Mouse (Mus musculus): ENCODE data around the gene Wnt2b. TPM values are rescaled to one million over a fixed set of nuclear protein-coding genes. Genes with fewer than 3 reads are reported as not detected.

Wnt2b gene
- total RNA-seq, 1 experiment from 2014 or later: not detected

DNA sequence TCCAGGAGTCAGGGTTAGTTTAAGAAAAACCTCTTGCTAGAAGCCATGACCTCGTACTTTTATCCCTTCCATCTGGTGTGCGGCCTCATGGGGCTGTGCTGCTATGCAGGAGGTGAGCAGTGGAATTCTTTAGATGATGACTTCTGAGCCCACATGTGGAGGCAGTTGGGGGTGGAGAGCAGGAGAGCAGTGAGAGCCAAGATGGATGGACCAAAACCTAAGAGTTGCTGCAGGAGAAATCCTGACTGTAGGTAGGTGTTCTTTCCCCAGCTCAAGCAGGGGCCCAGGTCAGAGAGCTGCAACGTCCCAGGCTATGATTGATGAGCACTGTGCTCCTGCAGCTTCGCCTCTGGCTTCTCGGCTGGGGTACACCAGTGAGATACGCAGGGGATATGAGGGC is 21.0 kb downstream of the Wnt2b start:
- ATAC-seq (replicated peaks in 1 of 2; ENCODE audit: insufficient read depth in 1 of 2, low FRiP score in 2 of 2, low TSS enrichment in 1 of 2, low read depth in 1 of 2, poor library complexity in 2 of 2, severe bottlenecking in 2 of 2): no peak

DNA sequence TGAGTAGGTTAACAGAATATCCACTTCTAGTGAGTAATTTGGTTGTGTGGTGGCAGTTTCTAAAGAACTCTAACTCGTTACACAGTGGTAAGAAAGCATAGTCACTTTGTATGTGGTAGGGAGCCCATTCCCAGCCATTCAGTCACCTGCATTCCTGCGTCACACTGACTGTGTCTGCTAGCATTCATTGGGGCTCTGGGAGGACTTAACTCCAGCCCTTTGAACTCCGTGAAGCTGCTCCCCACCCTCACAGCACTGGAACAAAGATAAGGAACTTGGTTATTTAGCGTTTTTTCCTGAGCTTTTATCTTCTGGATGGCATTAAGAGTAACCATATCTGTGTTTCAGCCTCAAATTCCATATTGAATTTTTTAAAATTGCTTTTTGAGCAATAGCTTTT is 23.4 kb downstream of the Wnt2b start:
- ATAC-seq (replicated peaks in 1 of 2; ENCODE audit: insufficient read depth in 1 of 2, low FRiP score in 2 of 2, low TSS enrichment in 1 of 2, low read depth in 1 of 2, poor library complexity in 2 of 2, severe bottlenecking in 2 of 2): no peak

DNA sequence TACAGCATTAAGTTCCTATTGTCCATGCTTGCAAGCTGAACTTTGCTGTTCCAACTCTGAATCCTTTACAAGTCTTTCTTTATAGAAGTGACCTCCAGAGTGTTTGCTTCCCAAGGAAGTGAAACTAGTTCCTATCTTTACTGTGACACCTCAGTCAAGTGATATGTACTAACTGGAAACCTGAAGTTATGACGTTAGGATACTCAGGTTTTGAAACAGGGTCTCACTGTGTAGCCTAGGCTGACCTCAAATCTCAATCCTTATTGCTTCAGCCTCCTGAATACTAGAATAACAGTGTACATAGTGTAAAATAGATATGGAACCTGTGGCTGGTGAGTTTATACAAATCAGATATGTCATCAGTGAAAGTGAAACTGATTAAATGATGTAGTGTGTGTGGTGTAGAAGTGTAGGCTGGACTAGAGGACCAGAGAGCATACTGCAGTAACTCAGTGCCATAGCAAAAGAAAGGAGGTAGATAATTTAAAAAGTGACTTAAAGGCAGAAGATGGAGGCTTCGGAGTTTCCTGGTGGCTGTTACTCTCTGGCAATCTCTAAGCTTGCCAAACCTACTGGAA is 23.9 kb downstream of the Wnt2b start:
- no peak for ATAC-seq (replicated peaks in 1 of 2; ENCODE audit: insufficient read depth in 1 of 2, low FRiP score in 2 of 2, low TSS enrichment in 1 of 2, low read depth in 1 of 2, poor library complexity in 2 of 2, severe bottlenecking in 2 of 2)

DNA sequence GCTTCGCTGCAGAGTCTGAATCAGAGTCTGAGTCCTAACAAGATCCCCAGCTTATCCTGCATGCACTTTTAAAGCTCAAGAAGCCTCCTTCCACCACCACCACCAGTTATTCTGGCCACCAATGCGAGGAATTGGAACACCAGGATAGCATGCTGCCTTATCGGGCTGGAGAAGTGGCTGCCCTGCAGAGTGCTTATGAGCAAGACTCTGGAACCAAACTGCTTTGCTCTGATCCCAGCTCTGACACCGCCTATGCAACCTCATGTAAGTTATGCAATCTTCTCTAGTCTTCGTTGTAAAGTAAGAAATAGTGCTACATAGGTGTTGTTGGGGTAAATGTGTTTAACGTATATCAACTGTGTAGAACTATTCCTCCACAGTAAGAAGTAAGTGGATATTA is 32.3 kb downstream of the Wnt2b start:
- no peak for ATAC-seq (replicated peaks in 1 of 2; ENCODE audit: insufficient read depth in 1 of 2, low FRiP score in 2 of 2, low TSS enrichment in 1 of 2, low read depth in 1 of 2, poor library complexity in 2 of 2, severe bottlenecking in 2 of 2)

DNA sequence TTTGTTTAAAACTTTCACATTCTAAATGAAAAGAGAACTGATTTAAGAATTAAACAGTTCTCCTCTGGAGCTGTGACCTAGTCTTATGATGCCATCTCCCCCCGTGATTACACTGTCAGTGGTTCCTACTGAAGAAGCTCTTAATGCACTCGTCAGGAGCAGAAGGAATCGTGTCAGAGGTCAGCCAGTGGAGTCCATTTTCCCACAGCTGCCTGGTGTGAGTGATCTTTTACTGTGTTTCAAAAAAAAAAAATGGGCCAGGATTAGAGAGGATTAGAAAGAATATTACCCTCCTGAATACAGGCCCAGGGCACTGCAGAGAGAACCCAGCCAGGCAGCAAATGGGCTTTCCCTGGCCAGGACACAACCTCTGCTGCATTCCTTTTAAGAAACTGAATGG is 46.7 kb downstream of the Wnt2b start:
- no peak for ATAC-seq (replicated peaks in 1 of 2; ENCODE audit: insufficient read depth in 1 of 2, low FRiP score in 2 of 2, low TSS enrichment in 1 of 2, low read depth in 1 of 2, poor library complexity in 2 of 2, severe bottlenecking in 2 of 2)

DNA sequence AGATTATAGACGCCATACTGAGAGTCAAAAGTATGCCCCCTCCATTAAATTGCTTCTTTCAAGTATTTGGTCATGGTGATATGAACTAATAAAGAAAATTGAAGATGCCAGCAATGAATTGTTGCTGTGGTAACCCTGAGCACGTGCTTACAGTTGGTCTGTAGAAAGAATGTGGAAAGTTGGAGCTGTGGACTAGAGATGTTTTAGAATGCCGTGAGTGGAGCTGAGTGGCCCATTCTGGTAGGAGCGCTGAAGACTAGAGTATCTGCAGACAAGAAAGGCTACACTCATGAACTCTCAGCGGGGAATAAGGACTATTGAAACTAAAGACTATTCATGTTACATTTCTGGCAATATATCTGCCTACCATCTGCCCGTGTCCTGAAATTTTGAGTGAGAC is 52.5 kb downstream of the Wnt2b start:
- no peak for ATAC-seq (replicated peaks in 1 of 2; ENCODE audit: insufficient read depth in 1 of 2, low FRiP score in 2 of 2, low TSS enrichment in 1 of 2, low read depth in 1 of 2, poor library complexity in 2 of 2, severe bottlenecking in 2 of 2)

DNA sequence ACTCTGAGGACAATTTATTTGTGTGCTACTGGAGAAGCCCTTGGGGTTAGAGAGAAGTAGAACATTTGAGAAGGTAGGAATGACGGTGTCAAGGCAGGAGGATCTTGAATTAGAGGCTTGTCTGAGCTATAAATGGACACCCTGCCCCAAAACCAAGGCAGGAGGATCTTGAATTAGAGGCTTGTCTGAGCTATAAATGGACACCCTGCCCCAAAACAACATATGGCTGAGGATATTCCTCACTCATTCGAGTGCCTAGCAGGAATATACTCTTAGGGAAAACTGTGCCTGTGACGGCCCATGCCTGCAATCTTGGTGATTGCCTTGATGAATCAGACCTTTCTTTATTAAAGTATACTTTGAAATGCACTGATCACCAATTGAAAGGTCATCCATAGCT is 55.7 kb downstream of the Wnt2b start:
- no peak for ATAC-seq (replicated peaks in 1 of 2; ENCODE audit: insufficient read depth in 1 of 2, low FRiP score in 2 of 2, low TSS enrichment in 1 of 2, low read depth in 1 of 2, poor library complexity in 2 of 2, severe bottlenecking in 2 of 2)

DNA sequence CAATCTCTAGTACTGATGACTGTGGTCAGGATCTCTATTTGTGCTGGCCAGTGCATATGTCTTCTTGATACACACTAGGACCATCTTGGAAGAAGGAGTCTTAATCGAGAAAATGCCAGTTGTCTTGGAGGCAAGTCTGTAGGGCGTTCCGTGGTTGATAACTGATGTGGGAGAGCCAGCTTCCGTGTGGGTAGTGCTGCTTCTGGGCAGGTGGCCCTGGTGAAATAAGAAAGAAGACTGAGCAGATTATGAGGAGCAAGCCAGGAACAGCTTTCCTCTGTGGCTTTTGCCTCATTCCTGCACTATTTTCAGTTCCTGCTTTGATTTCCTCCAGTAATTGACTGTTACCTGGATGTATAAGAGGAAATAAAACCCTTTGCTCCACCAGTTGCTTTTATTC is 56.3 kb downstream of the Wnt2b start:
- no peak for ATAC-seq (replicated peaks in 1 of 2; ENCODE audit: insufficient read depth in 1 of 2, low FRiP score in 2 of 2, low TSS enrichment in 1 of 2, low read depth in 1 of 2, poor library complexity in 2 of 2, severe bottlenecking in 2 of 2)

DNA sequence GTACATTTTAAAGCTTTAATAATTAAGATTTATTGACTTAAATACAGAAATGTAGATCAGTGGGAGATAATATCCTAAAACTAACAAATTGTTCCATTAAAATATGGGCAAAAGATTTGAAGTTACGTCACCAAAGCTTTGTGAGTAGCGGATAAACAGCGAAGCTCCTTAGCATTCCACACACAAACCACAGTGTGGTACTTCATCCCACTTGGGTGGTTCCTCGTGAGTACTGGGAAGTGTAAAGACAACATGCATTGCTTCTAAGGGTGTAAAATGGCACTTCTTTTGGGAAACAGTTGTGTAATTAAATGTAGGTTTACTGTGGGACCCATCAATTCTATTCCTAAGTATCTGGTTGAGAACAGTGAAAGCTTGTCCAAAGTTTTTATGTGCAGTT is 60.6 kb downstream of the Wnt2b start:
- ATAC-seq (replicated peaks in 1 of 2; ENCODE audit: insufficient read depth in 1 of 2, low FRiP score in 2 of 2, low TSS enrichment in 1 of 2, low read depth in 1 of 2, poor library complexity in 2 of 2, severe bottlenecking in 2 of 2): no peak

DNA sequence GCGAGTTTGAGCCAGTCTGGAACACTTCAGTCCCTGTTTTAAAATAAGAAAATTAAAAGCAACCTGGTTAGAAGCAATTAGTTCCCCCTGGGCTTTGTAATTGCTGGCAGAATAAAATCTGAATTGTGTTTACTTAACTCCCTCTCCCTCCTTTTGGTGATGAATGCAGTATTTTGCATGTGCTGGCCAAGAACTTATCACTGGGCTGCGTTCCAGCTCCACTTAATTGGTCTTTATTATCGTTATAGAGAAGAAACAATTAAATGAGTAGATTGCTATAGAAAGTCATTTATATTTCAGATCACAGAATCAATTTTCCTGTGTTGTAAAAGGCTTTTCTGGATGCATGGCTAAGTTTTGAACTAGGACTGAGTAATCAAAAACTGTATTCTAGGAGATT is 65.6 kb downstream of the Wnt2b start:
- ATAC-seq (replicated peaks in 1 of 2; ENCODE audit: insufficient read depth in 1 of 2, low FRiP score in 2 of 2, low TSS enrichment in 1 of 2, low read depth in 1 of 2, poor library complexity in 2 of 2, severe bottlenecking in 2 of 2): no peak

Other genes with a start within 250 kb of the Wnt2b start
- not detected in 2 replicates for gene Ppm1j, start 180.9 kb downstream of the Wnt2b start, total RNA-seq (2017)
- 0.13 TPM in 1 of 2 replicates, not detected in the other for gene Fam19a3, start 180.1 kb downstream of the Wnt2b start, total RNA-seq (2017)
- 0.45 and 1.1 TPM in 2 replicates for gene Rhoc, start 173.5 kb downstream of the Wnt2b start, total RNA-seq (2017)
- gene Mov10, start 143.4 kb downstream of the Wnt2b start, total RNA-seq (2017): 9.6 and 9.9 TPM in 2 replicates
- gene St7l, start 97.9 kb downstream of the Wnt2b start, total RNA-seq (2017): 21.1 and 59.5 TPM in 2 replicates
- 190 and 227 TPM in 2 replicates for gene Capza1, start 97.4 kb downstream of the Wnt2b start, total RNA-seq (2017)
- gene Cttnbp2nl, start 91.2 kb upstream of the Wnt2b start, total RNA-seq (2017): 0.35 and 0.81 TPM in 2 replicates
- gene 4930564D02Rik, start 104.9 kb upstream of the Wnt2b start, total RNA-seq (2017): not detected in 2 replicates

Measured in hematopoietic stem cell, adult 5-6 weeks (primary cell).